Mouse (Mus musculus): ENCODE data around the gene Uqcrc1.

Gene Uqcrc1

DNA sequence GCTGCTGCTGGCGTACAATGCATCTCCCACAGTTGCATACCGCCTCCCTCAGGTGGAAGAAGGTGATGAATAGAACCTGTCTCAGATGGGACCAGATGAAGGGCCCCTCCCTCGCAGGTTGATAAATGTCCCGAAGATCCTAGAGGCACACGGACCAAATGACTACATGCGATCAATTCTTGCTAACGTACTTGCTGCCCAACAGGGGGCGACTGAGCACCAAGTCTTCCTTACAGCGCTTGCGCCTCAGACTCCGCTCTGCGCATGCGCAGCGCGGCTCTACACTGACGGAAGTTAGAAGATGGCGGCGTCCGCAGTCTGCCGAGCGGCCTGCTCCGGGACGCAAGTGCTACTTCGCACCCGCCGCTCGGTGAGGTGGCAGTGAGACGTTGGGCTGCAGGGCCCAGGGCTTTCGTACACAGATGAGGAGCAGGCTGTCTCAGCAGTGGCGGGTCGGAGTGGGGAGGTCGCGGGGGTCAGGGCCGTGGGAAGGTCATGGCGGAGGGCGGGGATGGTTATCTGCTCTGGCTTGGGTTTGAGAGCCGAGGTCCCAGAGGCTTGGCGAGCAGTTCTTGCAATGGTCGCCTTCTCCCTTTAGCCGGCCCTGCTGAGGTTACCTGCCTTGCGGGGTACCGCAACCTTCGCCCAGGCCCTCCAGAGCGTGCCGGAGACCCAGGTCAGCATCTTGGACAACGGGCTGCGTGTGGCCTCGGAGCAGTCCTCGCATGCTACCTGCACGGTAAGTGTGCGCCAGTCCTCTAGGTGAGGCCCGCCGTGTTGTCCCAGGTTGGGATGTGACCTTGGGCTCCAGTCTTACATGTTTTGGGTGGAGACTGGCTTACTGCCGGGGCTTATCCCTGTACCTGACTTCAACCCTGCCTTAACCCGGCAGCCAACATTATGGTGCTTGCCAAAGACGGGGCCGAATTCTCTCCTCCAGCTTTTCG, at the start of gene Uqcrc1:
Uqcrc1 (plus strand) TSS at position 216 of the 947 bp plus-strand sequence.
- WGBS, result under 1% methylated on average over 58 of the region's 58 CpGs

DNA sequence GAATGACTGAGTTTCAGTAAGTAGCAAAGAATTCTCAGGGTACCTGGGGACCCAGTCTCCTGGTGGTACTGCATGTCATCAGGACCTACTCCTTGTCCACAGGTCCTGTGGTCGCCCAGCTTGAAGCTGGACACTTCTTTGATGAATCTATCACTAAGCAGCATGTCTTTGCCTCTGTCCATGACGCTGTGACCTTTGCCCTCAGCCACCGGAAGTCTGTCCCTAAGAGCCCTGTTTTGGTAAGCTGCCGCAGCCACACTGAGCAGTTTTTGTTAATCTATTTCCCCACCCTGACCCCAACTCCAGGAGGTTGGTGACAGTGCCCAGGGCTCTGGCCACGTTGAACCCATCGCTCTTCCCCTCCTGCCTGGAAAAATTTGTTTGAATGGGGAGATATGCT, 24.1 kb upstream of the Uqcrc1 start:
- 77% methylated on average over 6 of the region's 6 CpGs for WGBS

DNA sequence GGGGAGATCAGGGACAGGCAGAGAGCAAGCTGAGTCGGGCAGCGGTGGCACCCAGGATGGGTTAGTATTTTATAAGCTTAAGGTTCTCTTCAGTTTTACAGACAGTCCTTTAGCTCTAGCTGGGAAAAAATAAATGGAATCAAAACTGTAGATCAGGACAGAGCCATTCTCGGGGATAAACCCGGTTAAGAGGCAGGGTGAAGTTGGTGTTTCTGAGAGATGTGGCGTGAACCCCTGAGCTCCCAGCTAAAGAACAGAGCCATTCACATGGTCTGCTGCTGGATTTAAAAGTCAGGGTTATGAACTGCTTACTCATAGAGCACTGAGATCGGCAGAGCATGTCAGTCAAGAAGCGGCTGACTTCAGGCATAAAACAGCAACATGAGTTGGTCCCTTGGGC, 23.3 kb upstream of the Uqcrc1 start:
- 93% methylated on average over 7 of the region's 7 CpGs for WGBS

DNA sequence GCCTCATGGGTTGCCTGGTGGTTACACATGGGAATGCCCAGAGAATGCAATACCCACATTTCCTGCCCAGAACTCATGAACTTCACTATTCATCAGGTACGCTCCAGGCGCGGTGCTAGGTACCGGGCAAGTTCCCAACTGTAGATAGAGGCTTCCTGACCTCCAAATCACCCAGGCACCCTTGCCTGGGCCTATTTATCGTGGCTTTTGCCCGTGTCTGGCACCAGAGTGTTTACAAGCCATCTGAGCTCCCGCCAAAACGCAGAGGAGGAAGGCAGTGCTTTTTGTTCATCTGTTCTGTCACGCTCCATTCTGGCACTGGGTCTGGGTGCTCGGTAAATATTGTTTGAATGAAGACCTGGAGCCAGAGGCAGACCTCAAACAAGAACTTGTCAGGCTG, 22.8 kb upstream of the Uqcrc1 start:
- WGBS, result 65% methylated on average over 10 of the region's 10 CpGs

DNA sequence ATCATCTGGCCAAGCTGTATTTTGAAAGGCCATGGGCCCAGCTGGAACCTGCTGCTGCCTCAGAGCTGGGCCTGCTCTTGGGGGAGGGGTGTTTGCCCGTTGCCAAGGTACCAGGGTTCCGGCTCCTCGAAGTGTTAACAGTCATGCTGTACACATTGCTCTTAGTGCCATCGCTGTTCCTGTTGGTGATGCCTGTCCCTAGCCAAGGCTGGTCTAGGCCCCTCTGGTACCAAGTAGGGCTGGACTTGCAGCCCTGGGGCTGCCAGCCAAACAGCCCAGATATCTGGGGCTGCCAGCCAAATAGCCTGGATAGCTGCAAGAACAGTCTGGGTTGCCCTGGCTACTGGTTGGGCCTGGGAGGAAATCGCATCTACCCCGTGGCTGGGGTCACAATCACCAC, 21.9 kb upstream of the Uqcrc1 start, which contains the start of gene Tmem89:
Tmem89 (plus strand) TSS at position 129 of the 400 bp plus-strand sequence.
- WGBS, result 47% methylated on average over 6 of the region's 6 CpGs

DNA sequence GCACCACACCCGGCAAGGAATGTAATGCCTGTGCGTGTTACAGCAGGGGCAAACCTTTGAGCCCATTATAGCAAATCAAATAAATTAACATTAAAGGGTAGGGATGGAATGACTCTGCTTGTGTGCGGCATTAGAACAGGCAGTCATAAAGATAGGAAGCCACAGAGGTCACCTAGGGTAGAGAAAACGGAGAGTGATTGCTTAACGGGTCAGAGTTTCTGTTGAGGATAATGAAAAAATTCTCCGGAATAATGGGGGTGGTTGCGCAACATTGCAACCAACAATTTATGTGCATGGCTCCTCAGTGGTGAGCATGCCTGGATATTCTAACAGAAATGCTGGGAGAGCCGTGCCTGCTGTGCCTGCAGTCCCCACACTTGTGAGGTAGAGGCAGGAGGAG, 10.5 kb upstream of the Uqcrc1 start:
- WGBS, result 88% methylated on average over 8 of the region's 8 CpGs

DNA sequence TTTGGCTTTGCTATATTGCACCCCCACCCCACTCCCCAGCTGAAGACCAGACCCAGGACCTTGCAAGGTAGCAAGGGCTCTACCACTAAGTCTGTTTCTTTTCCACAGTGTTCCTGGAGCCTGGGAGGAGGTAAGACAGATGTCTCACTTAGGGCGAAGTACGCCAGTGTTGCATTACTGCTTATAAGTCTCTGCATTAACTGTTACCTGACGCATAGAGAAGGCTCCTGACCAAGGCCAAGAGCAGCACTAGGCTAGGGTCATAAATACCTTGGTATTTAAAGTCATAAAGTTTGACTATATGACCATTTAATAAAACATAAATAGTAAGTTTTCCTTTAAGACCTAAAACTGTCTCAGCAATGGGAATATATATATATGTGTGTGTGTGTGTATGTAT, 8.0 kb upstream of the Uqcrc1 start:
- WGBS, result 86% methylated on average over 3 of the region's 3 CpGs

DNA sequence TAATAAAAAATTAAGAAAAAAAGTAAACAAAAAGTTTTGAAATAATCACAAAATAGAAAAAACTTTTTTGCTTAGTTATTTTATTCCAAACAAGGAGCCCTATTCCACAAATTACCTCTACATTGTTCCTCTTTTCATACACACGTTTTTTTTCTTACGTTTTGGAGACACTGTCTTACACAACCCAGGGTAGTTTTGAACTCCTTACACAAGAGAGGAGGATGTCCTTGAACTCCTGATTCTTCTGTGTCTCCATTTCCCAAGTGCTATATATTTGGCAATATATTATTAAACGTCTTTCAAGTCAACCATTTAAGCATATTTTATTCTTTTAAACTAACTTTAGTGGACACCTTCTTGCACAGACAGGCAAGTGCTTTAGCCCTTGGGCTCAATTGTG, 442 bp upstream of the Uqcrc1 start:
- 17% methylated on average over 3 of the region's 3 CpGs for WGBS

DNA sequence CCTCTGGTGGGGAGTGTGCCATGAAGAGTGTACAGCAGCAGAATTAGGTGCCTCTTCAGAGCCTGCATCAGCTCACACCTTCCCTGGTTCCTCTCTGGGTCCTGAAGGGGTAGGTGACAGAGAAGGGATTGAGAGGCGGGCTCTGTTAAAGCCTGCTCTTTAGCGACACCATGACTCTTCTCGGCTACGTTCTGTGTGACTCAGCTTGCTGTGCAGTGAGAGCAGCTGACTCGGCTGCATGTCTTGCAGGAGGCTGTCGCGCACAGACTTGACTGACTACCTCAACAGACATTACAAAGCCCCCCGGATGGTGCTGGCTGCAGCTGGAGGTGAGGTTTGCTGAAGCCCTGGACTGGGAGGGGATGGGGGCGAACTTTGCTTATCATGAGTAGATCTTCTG, 8.7 kb downstream of the Uqcrc1 start:
- WGBS, result 53% methylated on average over 9 of the region's 9 CpGs

DNA sequence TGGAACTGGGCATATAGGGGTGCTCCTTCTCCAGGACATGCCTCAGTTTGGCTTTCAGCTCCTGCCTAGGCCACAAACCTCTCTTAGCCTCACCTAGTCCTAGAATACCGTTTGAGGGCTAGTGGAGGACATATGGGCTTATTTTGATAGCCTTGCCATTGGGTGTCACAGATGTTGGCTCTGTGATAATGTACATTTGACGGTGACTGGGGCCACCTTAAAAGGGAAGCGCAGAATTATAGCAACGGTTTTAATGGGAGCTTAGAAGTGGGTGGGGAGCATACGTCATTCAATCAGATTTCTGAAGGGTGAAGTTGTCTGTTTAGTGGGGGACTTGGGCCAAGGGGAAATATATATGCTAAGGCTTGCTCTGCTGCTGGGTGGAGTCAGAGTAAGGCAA, 9.2 kb downstream of the Uqcrc1 start:
- 86% methylated on average over 5 of the region's 5 CpGs for WGBS

DNA sequence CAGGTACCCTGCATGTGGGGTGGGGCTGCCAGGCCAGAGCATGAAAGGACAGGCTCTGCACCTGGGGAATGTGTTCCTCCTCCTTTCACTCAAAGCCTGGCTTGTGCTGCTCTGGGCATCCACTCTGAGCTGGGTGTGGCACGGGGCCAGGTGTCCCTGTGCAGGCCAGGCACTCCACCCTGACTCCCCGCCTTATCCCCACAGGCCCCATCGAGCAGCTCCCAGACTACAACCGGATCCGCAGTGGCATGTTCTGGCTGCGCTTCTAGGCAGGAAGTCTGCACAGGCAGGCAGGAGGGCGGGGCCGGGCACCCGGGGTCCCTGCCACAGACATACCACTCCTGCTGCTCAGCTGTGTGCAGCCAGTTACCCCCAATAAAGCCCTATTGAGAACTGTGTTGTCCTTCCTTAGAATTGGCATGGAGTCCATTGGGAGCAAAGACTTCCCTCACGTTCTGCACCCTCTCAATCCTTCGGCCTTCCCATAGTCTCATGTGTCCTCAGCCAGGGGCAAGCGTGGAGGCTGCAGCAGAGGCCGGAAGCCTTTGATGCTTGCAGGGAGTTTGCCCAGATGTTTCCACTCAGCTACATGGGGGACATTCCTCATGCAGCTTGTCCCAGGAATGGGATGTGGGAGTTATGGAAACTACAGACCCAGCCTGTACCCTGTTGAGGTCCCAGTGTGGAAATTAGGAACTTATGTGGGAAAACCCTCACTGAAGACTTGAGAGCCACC, 13.0 kb downstream of the Uqcrc1 start:
- 67% methylated on average over 13 of the region's 13 CpGs for WGBS

DNA sequence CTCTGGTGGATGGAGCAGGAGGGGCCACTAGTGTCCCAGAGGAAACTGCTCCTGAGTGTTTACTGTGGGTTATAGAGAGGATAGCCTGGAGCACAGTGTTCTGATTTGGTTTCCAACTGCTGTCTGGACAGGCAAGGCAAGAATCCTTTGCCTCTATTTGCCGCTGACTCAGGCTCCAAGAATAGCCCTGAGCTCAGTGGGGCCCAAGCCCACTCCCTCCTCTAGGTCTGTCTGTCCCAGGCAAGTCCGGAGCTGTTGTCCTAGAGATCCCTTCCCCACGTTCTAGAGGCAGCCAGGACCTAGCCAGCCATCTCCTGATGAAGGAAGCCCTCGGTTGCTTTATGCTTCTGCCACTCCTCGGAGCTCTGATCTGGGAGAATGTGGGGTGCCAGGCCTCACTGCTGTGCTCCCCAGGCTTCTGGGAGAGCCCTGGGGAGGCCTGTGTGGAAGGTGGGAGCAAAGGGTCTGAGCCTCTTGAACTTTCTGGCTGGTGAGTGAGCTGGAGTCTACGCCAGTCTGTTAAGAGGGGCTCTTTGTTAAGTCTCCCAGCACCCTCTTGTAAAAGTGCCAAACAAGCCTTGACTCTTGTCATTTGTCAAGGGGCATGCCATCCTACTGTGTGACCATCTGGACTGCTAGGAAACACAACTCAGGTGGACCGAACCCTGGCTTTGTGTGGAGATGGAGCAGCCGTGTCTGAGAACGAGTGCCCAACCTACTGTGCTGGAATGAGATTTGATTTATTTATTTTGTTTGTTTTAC, 13.7 kb downstream of the Uqcrc1 start:
- WGBS, result 79% methylated on average over 9 of the region's 9 CpGs

DNA sequence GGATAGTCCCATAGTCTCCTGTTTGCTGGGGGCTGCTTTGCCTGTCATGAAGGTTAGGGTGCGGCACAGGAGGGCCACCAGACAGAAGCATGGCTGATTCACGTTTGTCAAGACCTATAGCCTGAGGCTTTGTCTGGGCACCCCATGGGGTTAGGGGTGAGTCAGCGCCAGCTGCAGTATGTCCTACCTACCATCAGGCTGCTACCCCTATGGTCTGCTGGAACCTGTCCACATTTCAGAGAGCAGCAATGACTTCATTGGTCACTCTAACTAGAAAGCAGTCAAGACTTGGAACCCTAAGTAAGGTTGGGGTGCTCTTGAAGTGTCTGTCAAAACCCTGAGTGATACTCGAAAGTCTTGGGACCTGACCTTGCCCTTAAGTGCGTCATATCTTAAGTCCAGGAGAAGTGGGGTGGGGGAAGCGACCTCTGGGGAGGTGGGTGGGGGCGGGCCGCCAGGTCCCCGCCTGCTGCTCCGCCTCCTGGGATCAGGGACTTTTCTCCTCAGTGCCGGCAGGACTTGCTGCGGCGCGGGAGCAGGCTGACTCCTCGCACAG, 16.7 kb downstream of the Uqcrc1 start, which contains the start of gene Col7a1:
Col7a1 (plus strand) TSS at position 506 of the 556 bp plus-strand sequence.
- WGBS, result 16% methylated on average over 15 of the region's 15 CpGs

DNA sequence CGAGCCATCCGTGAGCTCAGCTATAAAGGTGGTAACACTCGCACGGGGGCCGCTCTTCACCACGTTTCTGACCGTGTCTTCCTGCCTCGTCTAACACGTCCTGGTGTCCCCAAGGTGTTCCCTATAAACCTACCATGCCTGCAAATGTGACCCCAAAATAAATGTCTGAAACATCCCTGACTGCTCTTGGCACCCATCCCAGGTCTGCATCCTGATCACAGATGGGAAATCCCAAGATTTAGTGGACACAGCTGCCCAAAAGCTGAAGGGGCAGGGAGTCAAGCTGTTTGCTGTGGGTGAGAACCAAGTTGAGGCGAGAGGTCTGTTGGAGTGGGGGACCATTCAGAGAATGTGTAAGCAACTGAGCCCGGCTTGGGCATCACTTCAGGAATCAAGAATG, 18.8 kb downstream of the Uqcrc1 start:
- WGBS, result 88% methylated on average over 11 of the region's 11 CpGs

DNA sequence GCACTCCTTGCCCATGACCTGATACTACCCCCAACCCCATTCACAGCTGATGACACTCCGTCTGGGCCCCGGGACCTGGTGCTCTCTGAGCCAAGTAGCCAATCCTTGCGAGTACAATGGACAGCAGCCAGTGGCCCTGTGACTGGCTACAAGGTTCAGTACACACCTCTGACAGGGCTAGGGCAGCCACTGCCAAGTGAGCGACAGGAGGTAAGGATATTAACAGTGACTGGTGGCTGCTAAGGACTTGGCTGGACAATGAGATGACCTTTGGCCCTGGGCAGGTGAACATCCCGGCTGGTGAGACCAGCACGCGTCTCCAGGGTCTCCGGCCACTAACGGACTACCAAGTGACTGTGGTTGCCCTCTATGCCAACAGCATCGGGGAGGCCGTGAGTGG, 19.4 kb downstream of the Uqcrc1 start:
- 91% methylated on average over 11 of the region's 11 CpGs for WGBS

DNA sequence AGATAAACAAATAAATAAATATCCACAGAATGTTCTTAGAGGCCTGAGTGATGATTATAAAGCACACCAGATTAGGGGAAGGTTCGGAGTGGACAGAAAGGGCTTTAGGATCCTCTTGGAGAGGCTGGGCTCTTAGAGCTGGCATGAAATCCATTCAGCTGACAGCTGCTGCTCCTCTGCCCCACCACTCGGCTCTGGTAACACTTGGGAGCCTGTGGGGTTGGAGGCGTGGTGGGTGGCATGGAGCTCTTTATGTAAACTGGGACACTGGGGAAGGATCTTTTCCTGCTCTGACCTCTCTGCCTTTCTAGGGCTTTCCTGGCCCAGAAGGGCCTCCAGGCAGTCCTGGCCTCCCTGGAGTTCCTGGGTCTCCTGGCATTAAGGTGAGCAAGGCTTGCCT, 27.1 kb downstream of the Uqcrc1 start:
- 75% methylated on average over 3 of the region's 3 CpGs for WGBS

DNA sequence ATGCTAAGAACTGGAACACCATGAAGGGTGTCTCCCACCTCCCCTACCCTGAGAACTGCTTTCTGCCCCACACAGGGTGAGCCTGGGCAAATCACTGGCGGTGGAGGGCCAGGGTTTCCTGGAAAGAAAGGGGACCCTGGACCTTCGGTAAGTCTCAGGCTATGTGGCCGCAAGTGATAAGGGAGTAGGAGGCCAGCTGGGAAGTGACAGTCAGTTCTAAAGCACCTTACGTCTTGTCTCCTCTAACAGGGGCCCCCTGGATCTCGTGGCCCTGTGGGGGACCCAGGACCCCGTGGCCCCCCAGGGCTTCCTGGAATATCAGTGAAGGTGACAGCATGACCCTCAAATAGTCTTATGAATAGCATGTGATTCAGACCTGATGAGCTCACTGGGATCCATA, 27.9 kb downstream of the Uqcrc1 start:
- WGBS, result 86% methylated on average over 6 of the region's 6 CpGs

DNA sequence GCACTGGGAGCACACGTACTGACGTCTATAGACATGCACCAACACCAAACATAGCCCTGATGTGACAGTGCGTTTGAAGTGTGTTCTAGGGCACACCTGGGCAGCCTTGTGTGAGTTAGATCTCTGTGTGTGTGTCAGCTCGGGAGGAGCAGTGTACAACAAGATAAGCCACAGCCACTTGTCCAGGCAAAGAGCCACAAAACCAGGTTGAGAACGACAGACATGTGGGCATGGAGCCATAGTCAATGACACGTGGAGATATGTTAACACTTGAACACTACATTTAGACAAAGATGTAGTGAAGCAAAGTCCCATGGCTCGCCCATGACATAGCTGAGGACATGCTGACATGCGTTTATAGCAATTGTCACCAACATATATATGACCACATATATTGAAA, 34.2 kb downstream of the Uqcrc1 start:
- WGBS, result 57% methylated on average over 8 of the region's 8 CpGs

DNA sequence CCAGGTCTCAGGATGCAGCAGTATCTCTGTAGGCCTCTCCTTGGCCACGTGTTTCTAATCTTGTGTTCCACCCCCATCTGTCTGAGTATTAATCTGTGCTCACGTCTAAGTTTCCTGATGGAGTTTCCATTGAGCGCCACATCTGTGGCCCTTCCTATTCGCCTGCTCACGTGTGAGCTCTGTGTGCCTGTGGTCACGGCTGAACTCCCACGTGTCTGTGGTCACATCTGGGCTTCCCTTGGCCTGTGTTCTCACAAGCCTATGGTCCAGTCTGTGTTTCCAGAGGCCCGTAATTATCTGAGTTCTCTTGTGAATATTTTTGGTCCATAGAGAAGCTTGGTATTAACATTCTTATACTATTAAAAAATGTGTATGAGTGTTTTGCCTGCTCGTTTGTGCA, 40.0 kb downstream of the Uqcrc1 start:
- WGBS, result 89% methylated on average over 9 of the region's 9 CpGs

DNA sequence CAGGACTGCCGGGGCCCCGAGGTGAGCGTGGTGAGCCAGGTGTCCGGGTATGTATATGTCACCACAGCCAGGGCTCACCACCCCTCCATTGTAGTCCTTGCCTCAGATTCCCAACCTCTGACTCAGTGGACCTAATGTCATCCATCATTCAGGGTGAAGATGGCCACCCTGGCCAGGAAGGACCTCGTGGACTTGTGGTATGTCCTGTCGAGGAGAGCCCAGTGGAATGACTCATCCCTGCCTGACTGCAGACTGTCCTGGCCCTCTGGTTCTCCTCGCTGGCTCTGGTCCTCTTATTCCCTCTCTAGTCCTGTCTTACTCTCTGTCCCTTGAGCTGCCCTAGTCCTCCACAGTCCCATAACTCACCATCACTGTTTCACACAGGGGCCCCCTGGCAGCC, 41.5 kb downstream of the Uqcrc1 start:
- 85% methylated on average over 7 of the region's 7 CpGs for WGBS

DNA sequence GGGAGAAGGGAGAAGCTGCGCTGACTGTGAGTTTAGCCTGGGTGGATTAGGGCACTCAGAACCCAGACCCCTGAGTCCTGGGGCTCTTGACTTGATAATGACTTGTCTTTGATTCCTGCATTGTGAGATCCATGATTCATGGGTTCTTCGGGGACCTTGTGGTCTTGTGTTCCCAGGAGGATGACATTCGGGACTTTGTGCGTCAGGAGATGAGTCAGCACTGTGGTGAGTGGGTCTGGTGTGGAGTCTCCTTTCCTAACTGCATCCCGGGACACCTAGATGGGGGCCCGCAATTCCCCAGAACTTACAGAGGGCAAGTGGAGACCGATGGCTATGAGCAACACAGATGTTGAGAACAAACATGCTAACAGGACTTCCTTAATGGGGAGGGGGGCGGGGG, 46.1 kb downstream of the Uqcrc1 start:
- 78% methylated on average over 8 of the region's 8 CpGs for WGBS

DNA sequence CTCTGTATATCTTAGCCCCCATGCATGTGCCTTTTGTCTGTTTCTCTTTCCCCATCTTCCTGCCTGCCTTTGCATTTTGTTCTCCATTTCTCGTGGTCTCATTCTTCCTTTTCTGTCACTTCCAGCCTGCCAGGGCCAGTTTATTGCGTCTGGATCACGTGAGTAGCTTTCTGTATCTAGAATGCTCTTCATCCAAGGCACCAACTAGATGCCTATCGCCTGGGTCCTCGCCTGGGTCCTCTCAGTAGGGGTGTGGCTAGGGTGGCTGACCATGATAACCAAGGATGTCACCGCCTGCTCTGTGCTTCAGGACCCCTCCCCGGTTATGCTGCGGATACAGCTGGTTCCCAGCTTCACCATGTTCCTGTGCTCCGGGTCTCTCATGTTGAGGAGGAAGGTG, 46.8 kb downstream of the Uqcrc1 start:
- 85% methylated on average over 9 of the region's 9 CpGs for WGBS
